9 mouse cellular contexts compared by ENCODE assay signal in genomic region chr8:79641119-79641518, GRCm38 (mm10). TPM values are rescaled to one million over a fixed set of nuclear protein-coding genes. Genes with fewer than 3 reads are reported as not detected.
DNase-seq lines count a peak whose midpoint lies in the region; ATAC-seq lines count a peak whose summit lies in the region.
"Had no signal": no experiment of that assay in that cellular context is flagged by ENCODE, and none has a peak within 500 bp of the region (broad histone marks: within the 10 kb centered on the region; RNA-seq: fewer than 3 reads in every experiment).

No protein-coding gene starts in this region.

- no peaks in the 10 kb centered on the region for H3K9me3 ChIP-seq in megakaryocyte, embryonic 14.5 days
- no peaks in the 10 kb centered on the region for H3K9me3 ChIP-seq in forebrain, embryonic 11.5 days (ENCODE audit: control insufficient read depth, low read length)
- H3K9me3 ChIP-seq in limb, embryonic 13.5 days = no peaks in the 10 kb centered on the region
- H3K9me3 ChIP-seq in stomach, embryonic 15.5 days = no peaks in the 10 kb centered on the region

- H3K27me3 ChIP-seq in megakaryocyte, embryonic 14.5 days (replicated peaks) = no peaks in the 10 kb centered on the region
- H3K27me3 ChIP-seq in forebrain, embryonic 11.5 days (ENCODE audit: control insufficient read depth, insufficient read depth, low read length) = no peaks in the 10 kb centered on the region
- H3K27me3 ChIP-seq in limb, embryonic 13.5 days = no peaks in the 10 kb centered on the region
- no peaks in the 10 kb centered on the region for H3K27me3 ChIP-seq in stomach, embryonic 15.5 days (replicated peaks)

- peak overlapping the region; percentile 56 for H3K4me2 ChIP-seq in forebrain, embryonic 11.5 days (ENCODE audit: low read depth, low read length, severe bottlenecking)
- H3K4me2 ChIP-seq in limb, embryonic 13.5 days (replicated peaks) = peak overlapping the region; percentile 79
- peak overlapping the region; percentile 57 for H3K4me2 ChIP-seq in stomach, embryonic 15.5 days

- no peak overlapping the region for H3K27ac ChIP-seq in forebrain, embryonic 11.5 days (ENCODE audit: low read depth, low read length)
- no peak overlapping the region for H3K27ac ChIP-seq in limb, embryonic 13.5 days
- H3K27ac ChIP-seq in stomach, embryonic 15.5 days = no peak overlapping the region

- no peak for ATAC-seq in megakaryocyte, adult 5-6 weeks (ENCODE audit: poor library complexity, severe bottlenecking)
- no peak for ATAC-seq in forebrain, embryonic 11.5 days (replicated peaks; ENCODE audit: low FRiP score)
- no peak for ATAC-seq in limb, embryonic 13.5 days (ENCODE audit: low FRiP score, low read depth)
- ATAC-seq in stomach, embryonic 15.5 days (ENCODE audit: insufficient read depth, low FRiP score, low read depth) = no peak
- no peak for ATAC-seq in megakaryocyte-erythroid progenitor cell, adult 5-6 weeks (replicated peaks; ENCODE audit: low FRiP score, low TSS enrichment, poor library complexity, severe bottlenecking)

- peak overlapping the region; percentile 98 for H3K4me3 ChIP-seq in megakaryocyte, embryonic 14.5 days (replicated peaks)
- H3K4me3 ChIP-seq in forebrain, embryonic 11.5 days (ENCODE audit: low read depth, low read length) = peak overlapping the region; percentile 87
- H3K4me3 ChIP-seq in limb, embryonic 13.5 days = peak overlapping the region; percentile 94
- peak overlapping the region; percentile 96 for H3K4me3 ChIP-seq in stomach, embryonic 15.5 days (replicated peaks)

- H3K9ac ChIP-seq in forebrain, embryonic 11.5 days (ENCODE audit: low read length) = peak overlapping the region; percentile 88
- peak overlapping the region; percentile 88 for H3K9ac ChIP-seq in limb, embryonic 13.5 days
- H3K9ac ChIP-seq in stomach, embryonic 15.5 days = no peak overlapping the region

- peaks cover 48% of the 10 kb centered on the region for H3K4me1 ChIP-seq in megakaryocyte, embryonic 14.5 days
- peaks cover 7% of the 10 kb centered on the region; the same call in 1 of the 2 replicates for H3K4me1 ChIP-seq in forebrain, embryonic 11.5 days (replicated peaks; ENCODE audit: control insufficient read depth, insufficient read depth, low read length)
- H3K4me1 ChIP-seq in limb, embryonic 13.5 days = peaks cover 28% of the 10 kb centered on the region
- peaks cover 17% of the 10 kb centered on the region for H3K4me1 ChIP-seq in stomach, embryonic 15.5 days

- peaks cover 32% of the 10 kb centered on the region for H3K36me3 ChIP-seq in megakaryocyte, embryonic 14.5 days (replicated peaks; ENCODE audit: low read length)
- peaks cover 3% of the 10 kb centered on the region; the same call in 1 of the 2 replicates for H3K36me3 ChIP-seq in forebrain, embryonic 11.5 days (ENCODE audit: control insufficient read depth, insufficient read depth, low read length)
- peaks cover 17% of the 10 kb centered on the region for H3K36me3 ChIP-seq in limb, embryonic 13.5 days
- H3K36me3 ChIP-seq in stomach, embryonic 15.5 days = peaks cover 5% of the 10 kb centered on the region

- DNase-seq in forebrain, embryonic 11.5 days (ENCODE audit: low spot score) = no peak
- DNase-seq in cerebellum, adult 8-10 months = no peak
- DNase-seq in embryo, embryonic 10 days (ENCODE audit: low spot score) = no peak
- DNase-seq: kidney, postnatal 4 days had no signal

- 37% methylated on average over 1 of the region's 1 CpGs for WGBS in forebrain, embryonic 11.5 days
- 30% methylated on average over 1 of the region's 1 CpGs for WGBS in limb, embryonic 13.5 days
- 8% methylated on average over 1 of the region's 1 CpGs for WGBS in stomach, embryonic 15.5 days

RNA-seq across cellular contexts. Expression of gene Otud4, which starts 1.7 kb away (rescaled TPM):
- 0.46 and 0.87 TPM in 2 replicates for polyA plus RNA-seq in megakaryocyte, embryonic 14.5 days (2012; ENCODE audit: insufficient read depth, low replicate concordance)
- 29.2 and 38.7 TPM in 2 replicates for total RNA-seq in megakaryocyte, adult 5-6 weeks (2015)
- total RNA-seq in megakaryocyte, adult 5-6 weeks (2017) = 31.4 and 36.5 TPM in 2 replicates
- 28.5 and 29.7 TPM in 2 replicates for polyA plus RNA-seq in forebrain, embryonic 11.5 days (2014; fragmentation: Nextera tagmentation; extraction: Ambion mirVana)
- polyA plus RNA-seq in limb, embryonic 13.5 days (2015; fragmentation: Nextera tagmentation; extraction: Ambion mirVana) = 11.8 and 12.2 TPM in 2 replicates
- 13.3 and 14.0 TPM in 2 replicates for polyA plus RNA-seq in stomach, embryonic 15.5 days (2015; fragmentation: Nextera tagmentation; extraction: Ambion mirVana)
- total RNA-seq in megakaryocyte-erythroid progenitor cell, adult 5-6 weeks (2014; fragmentation: Nextera tagmentation) = 75.5 and 87.6 TPM in 2 replicates
- total RNA-seq in megakaryocyte-erythroid progenitor cell, adult 5-6 weeks (2017) = 82.2 and 82.8 TPM in 2 replicates
